Mouse (Mus musculus): ENCODE measurements at regions not wholly inside any gene's neighbourhood (a gene's known extent, or its start where the extent isn't known, plus 50 kb on each side); places are given as distances from the start of the nearest gene placed in this dataset.

GRCm38 (mm10) chr12:26226363-26226762, 188.7 kb downstream of the Rnf144a start:
- H3K9me3 ChIP-seq (replicated peaks; ENCODE audit: low read length): no peaks in the 10 kb centered on the region
- H3K27ac ChIP-seq (ENCODE audit: insufficient read depth, low read depth): no peak overlapping the region
- peaks cover 0 to 10% of the 10 kb centered on the region in 2 experiments; a peak in 2 of 4 replicates for H3K4me1 ChIP-seq (ENCODE audit: control insufficient read depth in 1 of 2, insufficient read depth in 2 of 2)
- peak; percentile 38 for DNase-seq (ENCODE audit: extremely low read depth)
- H3K4me3 ChIP-seq (replicated peaks in 1 of 3; ENCODE audit: low read depth in 2 of 3, low read length in 2 of 3, poor library complexity in 1 of 3): no peak overlapping the region
- H3K27me3 ChIP-seq (replicated peaks): no peaks in the 10 kb centered on the region
- no peak overlapping the region for H3K4me2 ChIP-seq (ENCODE audit: insufficient read depth, low read depth, poor library complexity, severe bottlenecking)
- no peaks in the 10 kb centered on the region for H3K36me3 ChIP-seq (replicated peaks in 1 of 2; ENCODE audit: control insufficient read depth in 1 of 2, insufficient read depth in 1 of 2, low read length in 1 of 2)
- no peak overlapping the region for H3K9ac ChIP-seq (ENCODE audit: insufficient read depth, low read depth)
- in situ Hi-C loops (cut with MboI; ENCODE audit: low pct_ligation_motif_present, low pct_unique_long_range_greater_than_20kb, low sequenced_read_pairs) (no loop called here), dilution Hi-C loops (cut with MboI; ENCODE audit: extremely low pct_ligation_motif_present, extremely low pct_unique_long_range_greater_than_20kb, low sequenced_read_pairs) (no loop called here)
- TF ChIP-seq MEF2A (IDR thresholded peaks at IDR 0.05; ENCODE audit: borderline replicate concordance, low read depth, low read length) (no peak), UBTF (IDR thresholded peaks at IDR 0.05; ENCODE audit: low read depth, low read length) (no peak), MYC (IDR thresholded peaks at IDR 0.05; ENCODE audit: low read depth, low read length) (no peak), SMC3 (IDR thresholded peaks at IDR 0.05; ENCODE audit: low read depth, low read length) (peak; percentile 59), RAD21 (IDR thresholded peaks at IDR 0.05; ENCODE audit: low read depth, low read length) (peak; percentile 81), ETS1 (conservative IDR thresholded peaks at IDR 0.05; ENCODE audit: low read depth, low read length) (no peak), BHLHE40 (IDR thresholded peaks at IDR 0.05; ENCODE audit: low read depth, low read length) (no peak), JUND (conservative IDR thresholded peaks at IDR 0.05; ENCODE audit: low read depth, low read length) (no peak), NELFE (IDR thresholded peaks at IDR 0.05; ENCODE audit: low read depth, low read length) (no peak), ZNF384 (IDR thresholded peaks at IDR 0.05; ENCODE audit: low read depth, low read length) (0 out of 2 replicates have a peak, but pooled peaks have one; percentile 22), ZMIZ1 (IDR thresholded peaks at IDR 0.05; ENCODE audit: low read depth, low read length) (no peak), TCF12 (IDR thresholded peaks at IDR 0.05; ENCODE audit: low read depth, low read length) (no peak), GABPA (IDR thresholded peaks at IDR 0.05; ENCODE audit: insufficient replicate concordance, low read depth, low read length) (no peak), MXI1 (IDR thresholded peaks at IDR 0.05; ENCODE audit: low read depth, low read length) (no peak), TBP (conservative IDR thresholded peaks at IDR 0.05; ENCODE audit: low read depth, low read length) (no peak), MAX (IDR thresholded peaks at IDR 0.05; ENCODE audit: low read length) (no peak), KAT2A (IDR thresholded peaks at IDR 0.05; ENCODE audit: insufficient replicate concordance, low read length) (no peak), E2F4 (IDR thresholded peaks at IDR 0.05; ENCODE audit: insufficient replicate concordance, low read depth, low read length) (no peak), NRF1 (IDR thresholded peaks at IDR 0.05; ENCODE audit: low read depth, low read length) (no peak), POLR2AphosphoS2 (IDR thresholded peaks at IDR 0.05; ENCODE audit: low read depth, low read length) (no peak), CHD2 (IDR thresholded peaks at IDR 0.05; ENCODE audit: low read length) (no peak), CHD1 (IDR thresholded peaks at IDR 0.05; ENCODE audit: low read depth, low read length) (no peak), RCOR1 (conservative IDR thresholded peaks at IDR 0.05; ENCODE audit: low read depth, low read length) (no peak), CTCF (conservative IDR thresholded peaks at IDR 0.05 in 1 of 2, IDR thresholded peaks at IDR 0.05 in 1 of 2; ENCODE audit: low read depth in 2 of 2, low read length in 2 of 2) (peak; percentile 40 to 76; a peak in 3 of 4 replicates), ZKSCAN1 (IDR thresholded peaks at IDR 0.05; ENCODE audit: borderline replicate concordance, low read depth, low read length) (no peak), ZC3H11A (IDR thresholded peaks at IDR 0.05; ENCODE audit: low read depth, low read length) (no peak; the same call in 1 of the 2 replicates), MAZ (IDR thresholded peaks at IDR 0.05; ENCODE audit: low read depth, low read length) (no peak), JUN (IDR thresholded peaks at IDR 0.05; ENCODE audit: insufficient read depth, low read depth, low read length) (no peak), USF2 (conservative IDR thresholded peaks at IDR 0.05; ENCODE audit: low read depth, low read length) (no peak), ELF1 (IDR thresholded peaks at IDR 0.05; ENCODE audit: low read depth, low read length) (no peak), IRF4 (IDR thresholded peaks at IDR 0.05; ENCODE audit: low read depth, low read length) (no peak), EP300 (IDR thresholded peaks at IDR 0.05; ENCODE audit: low read length) (no peak), MAFK (IDR thresholded peaks at IDR 0.05; ENCODE audit: insufficient replicate concordance, low read length) (no peak), SIN3A (IDR thresholded peaks at IDR 0.05; ENCODE audit: low read length) (0 out of 2 replicates have a peak, but pooled peaks have one; percentile 21), HCFC1 (IDR thresholded peaks at IDR 0.05; ENCODE audit: low read depth, low read length) (no peak), PAX5 (IDR thresholded peaks at IDR 0.05; ENCODE audit: low read length) (no peak), POLR2A (IDR thresholded peaks at IDR 0.05; ENCODE audit: low read depth, low read length) (no peak), USF1 (IDR thresholded peaks at IDR 0.05; ENCODE audit: low read depth, low read length) (no peak)
- H3K79me2 ChIP-seq (replicated peaks; ENCODE audit: control insufficient read depth, extremely low read depth, insufficient read depth, poor library complexity, severe bottlenecking): no peaks in the 10 kb centered on the region
